Mouse (Mus musculus): Measurements from ENCODE around the gene Bend5. TPM values are rescaled to one million over a fixed set of nuclear protein-coding genes. Genes with fewer than 3 reads are reported as not detected.

Bend5 gene
- polyA plus RNA-seq, 1 experiment from 2014 or later: 37.4 TPM

- no peak overlapping the region for H3K9ac ChIP-seq (ENCODE audit: low read length)
- WGBS: 77% methylated on average over 5 of the region's 5 CpGs
- no peak for DNase-seq (ENCODE audit: low spot score)
- peaks cover 46% of the 10 kb centered on the region for H3K36me3 ChIP-seq (ENCODE audit: control insufficient read depth, insufficient read depth, low read length)
- H3K9me3 ChIP-seq (ENCODE audit: control insufficient read depth, low read length): no peaks in the 10 kb centered on the region
- H3K4me2 ChIP-seq (ENCODE audit: low read length): no peak overlapping the region
- no peak overlapping the region for H3K4me3 ChIP-seq (ENCODE audit: low read depth, low read length)
- no peaks in the 10 kb centered on the region for H3K27me3 ChIP-seq (replicated peaks; ENCODE audit: control insufficient read depth, insufficient read depth, low read length)
- no peak overlapping the region for H3K27ac ChIP-seq (ENCODE audit: low read depth)
- no peak for ATAC-seq (replicated peaks; ENCODE audit: low FRiP score, low TSS enrichment, low read depth)
- H3K4me1 ChIP-seq (replicated peaks; ENCODE audit: control insufficient read depth, insufficient read depth, low read length): no peaks in the 10 kb centered on the region
Measured at GRCm38 (mm10) chr4:111457568-111457967, 42.8 kb downstream of the Bend5 start.

- no peak for DNase-seq (ENCODE audit: low spot score)
- H3K27me3 ChIP-seq (replicated peaks; ENCODE audit: control insufficient read depth, insufficient read depth, low read length): no peaks in the 10 kb centered on the region
- WGBS: 68% methylated on average over 2 of the region's 2 CpGs
- H3K9ac ChIP-seq (ENCODE audit: low read length): no peak overlapping the region
- 0 out of 2 replicates have a peak, but pooled peaks have one; percentile 36 for ATAC-seq (replicated peaks; ENCODE audit: low FRiP score, low TSS enrichment, low read depth)
- H3K4me2 ChIP-seq (ENCODE audit: low read length): no peak overlapping the region
- H3K27ac ChIP-seq (ENCODE audit: low read depth): 0 out of 2 replicates have a peak overlapping the region, but pooled peaks have one; percentile 3
- H3K9me3 ChIP-seq (ENCODE audit: control insufficient read depth, low read length): no peaks in the 10 kb centered on the region
- H3K4me3 ChIP-seq (ENCODE audit: low read depth, low read length): no peak overlapping the region
- 0 out of 2 replicates have a peak, but pooled peaks cover 7% of the 10 kb centered on the region for H3K4me1 ChIP-seq (replicated peaks; ENCODE audit: control insufficient read depth, insufficient read depth, low read length)
- H3K36me3 ChIP-seq (ENCODE audit: control insufficient read depth, insufficient read depth, low read length): no peaks in the 10 kb centered on the region
Measured at GRCm38 (mm10) chr4:111467293-111467773, 52.5 kb downstream of the Bend5 start.

GRCm38 (mm10) chr4:111467796-111468195, 53.0 kb downstream of the Bend5 start:
- ATAC-seq (replicated peaks; ENCODE audit: low FRiP score, low TSS enrichment, low read depth) (no peak), DNase-seq (ENCODE audit: low spot score) (no peak)
- Histone ChIP-seq H3K27me3 (replicated peaks; ENCODE audit: control insufficient read depth, insufficient read depth, low read length) (no peaks in the 10 kb centered on the region), H3K4me1 (replicated peaks; ENCODE audit: control insufficient read depth, insufficient read depth, low read length) (0 out of 2 replicates have a peak, but pooled peaks cover 7% of the 10 kb centered on the region), H3K9me3 (ENCODE audit: control insufficient read depth, low read length) (no peaks in the 10 kb centered on the region), H3K4me2 (ENCODE audit: low read length) (no peak overlapping the region), H3K9ac (ENCODE audit: low read length) (no peak overlapping the region), H3K36me3 (ENCODE audit: control insufficient read depth, insufficient read depth, low read length) (no peaks in the 10 kb centered on the region), H3K4me3 (ENCODE audit: low read depth, low read length) (no peak overlapping the region), H3K27ac (ENCODE audit: low read depth) (no peak overlapping the region)
- 77% methylated on average over 4 of the region's 4 CpGs for WGBS

GRCm38 (mm10) chr4:111469847-111470246, 55.0 kb downstream of the Bend5 start:
- no peak overlapping the region for H3K27ac ChIP-seq (ENCODE audit: low read depth)
- ATAC-seq (replicated peaks; ENCODE audit: low FRiP score, low TSS enrichment, low read depth): no peak
- H3K9ac ChIP-seq (ENCODE audit: low read length): no peak overlapping the region
- DNase-seq (ENCODE audit: low spot score): no peak
- H3K9me3 ChIP-seq (ENCODE audit: control insufficient read depth, low read length): no peaks in the 10 kb centered on the region
- 76% methylated on average over 2 of the region's 2 CpGs for WGBS
- no peak overlapping the region for H3K4me3 ChIP-seq (ENCODE audit: low read depth, low read length)
- H3K4me1 ChIP-seq (replicated peaks; ENCODE audit: control insufficient read depth, insufficient read depth, low read length): 0 out of 2 replicates have a peak, but pooled peaks cover 7% of the 10 kb centered on the region
- H3K36me3 ChIP-seq (ENCODE audit: control insufficient read depth, insufficient read depth, low read length): no peaks in the 10 kb centered on the region
- H3K27me3 ChIP-seq (replicated peaks; ENCODE audit: control insufficient read depth, insufficient read depth, low read length): no peaks in the 10 kb centered on the region
- H3K4me2 ChIP-seq (ENCODE audit: low read length): no peak overlapping the region

GRCm38 (mm10) chr4:111471726-111472125, 56.9 kb downstream of the Bend5 start:
- no peaks in the 10 kb centered on the region for H3K36me3 ChIP-seq (ENCODE audit: control insufficient read depth, insufficient read depth, low read length)
- no peak overlapping the region for H3K4me3 ChIP-seq (ENCODE audit: low read depth, low read length)
- no peak for ATAC-seq (replicated peaks; ENCODE audit: low FRiP score, low TSS enrichment, low read depth)
- H3K27me3 ChIP-seq (replicated peaks; ENCODE audit: control insufficient read depth, insufficient read depth, low read length): no peaks in the 10 kb centered on the region
- 0 out of 2 replicates have a peak, but pooled peaks cover 7% of the 10 kb centered on the region for H3K4me1 ChIP-seq (replicated peaks; ENCODE audit: control insufficient read depth, insufficient read depth, low read length)
- H3K27ac ChIP-seq (ENCODE audit: low read depth): no peak overlapping the region
- H3K9me3 ChIP-seq (ENCODE audit: control insufficient read depth, low read length): no peaks in the 10 kb centered on the region
- no peak for DNase-seq (ENCODE audit: low spot score)
- 68% methylated on average over 3 of the region's 3 CpGs for WGBS
- H3K9ac ChIP-seq (ENCODE audit: low read length): no peak overlapping the region
- H3K4me2 ChIP-seq (ENCODE audit: low read length): no peak overlapping the region

GRCm38 (mm10) chr4:111472511-111472910, 57.7 kb downstream of the Bend5 start:
- WGBS: 74% methylated on average over 3 of the region's 3 CpGs
- DNase-seq (ENCODE audit: low spot score) (no peak), ATAC-seq (replicated peaks; ENCODE audit: low FRiP score, low TSS enrichment, low read depth) (no peak)
- no peaks in the 10 kb centered on the region for H3K27me3 ChIP-seq (replicated peaks; ENCODE audit: control insufficient read depth, insufficient read depth, low read length)
- H3K4me1 ChIP-seq (replicated peaks; ENCODE audit: control insufficient read depth, insufficient read depth, low read length): 0 out of 2 replicates have a peak, but pooled peaks cover 5% of the 10 kb centered on the region
- no peak overlapping the region for H3K27ac ChIP-seq (ENCODE audit: low read depth)
- no peaks in the 10 kb centered on the region for H3K36me3 ChIP-seq (ENCODE audit: control insufficient read depth, insufficient read depth, low read length)
- no peak overlapping the region for H3K4me3 ChIP-seq (ENCODE audit: low read depth, low read length)
- no peak overlapping the region for H3K9ac ChIP-seq (ENCODE audit: low read length)
- H3K4me2 ChIP-seq (ENCODE audit: low read length): no peak overlapping the region
- no peaks in the 10 kb centered on the region for H3K9me3 ChIP-seq (ENCODE audit: control insufficient read depth, low read length)

GRCm38 (mm10) chr4:111473014-111473413, 58.2 kb downstream of the Bend5 start:
- Histone ChIP-seq H3K27me3 (replicated peaks; ENCODE audit: control insufficient read depth, insufficient read depth, low read length) (no peaks in the 10 kb centered on the region), H3K4me1 (replicated peaks; ENCODE audit: control insufficient read depth, insufficient read depth, low read length) (no peaks in the 10 kb centered on the region), H3K9ac (ENCODE audit: low read length) (no peak overlapping the region), H3K4me2 (ENCODE audit: low read length) (no peak overlapping the region), H3K36me3 (ENCODE audit: control insufficient read depth, insufficient read depth, low read length) (no peaks in the 10 kb centered on the region), H3K27ac (ENCODE audit: low read depth) (no peak overlapping the region), H3K9me3 (ENCODE audit: control insufficient read depth, low read length) (no peaks in the 10 kb centered on the region), H3K4me3 (ENCODE audit: low read depth, low read length) (no peak overlapping the region)
- DNase-seq (ENCODE audit: low spot score) (no peak), ATAC-seq (replicated peaks; ENCODE audit: low FRiP score, low TSS enrichment, low read depth) (no peak)
- 60% methylated on average over 1 of the region's 1 CpGs for WGBS

- Histone ChIP-seq H3K9ac (ENCODE audit: low read length) (no peak overlapping the region), H3K27me3 (replicated peaks; ENCODE audit: control insufficient read depth, insufficient read depth, low read length) (no peaks in the 10 kb centered on the region), H3K36me3 (ENCODE audit: control insufficient read depth, insufficient read depth, low read length) (no peaks in the 10 kb centered on the region), H3K9me3 (ENCODE audit: control insufficient read depth, low read length) (no peaks in the 10 kb centered on the region), H3K4me2 (ENCODE audit: low read length) (no peak overlapping the region), H3K4me3 (ENCODE audit: low read depth, low read length) (no peak overlapping the region), H3K4me1 (replicated peaks; ENCODE audit: control insufficient read depth, insufficient read depth, low read length) (no peaks in the 10 kb centered on the region), H3K27ac (ENCODE audit: low read depth) (no peak overlapping the region)
- ATAC-seq (replicated peaks; ENCODE audit: low FRiP score, low TSS enrichment, low read depth) (no peak), DNase-seq (ENCODE audit: low spot score) (no peak)
- 76% methylated on average over 10 of the region's 10 CpGs for WGBS
Measured at GRCm38 (mm10) chr4:111475374-111475971, 60.7 kb downstream of the Bend5 start.

- no peak overlapping the region for H3K4me3 ChIP-seq (ENCODE audit: low read depth, low read length)
- DNase-seq (ENCODE audit: low spot score) (no peak), ATAC-seq (replicated peaks; ENCODE audit: low FRiP score, low TSS enrichment, low read depth) (no peak)
- no peaks in the 10 kb centered on the region for H3K4me1 ChIP-seq (replicated peaks; ENCODE audit: control insufficient read depth, insufficient read depth, low read length)
- no peaks in the 10 kb centered on the region for H3K27me3 ChIP-seq (replicated peaks; ENCODE audit: control insufficient read depth, insufficient read depth, low read length)
- no peak overlapping the region for H3K9ac ChIP-seq (ENCODE audit: low read length)
- no peaks in the 10 kb centered on the region for H3K36me3 ChIP-seq (ENCODE audit: control insufficient read depth, insufficient read depth, low read length)
- H3K9me3 ChIP-seq (ENCODE audit: control insufficient read depth, low read length): no peaks in the 10 kb centered on the region
- no peak overlapping the region for H3K27ac ChIP-seq (ENCODE audit: low read depth)
- 46% methylated on average over 4 of the region's 4 CpGs for WGBS
- no peak overlapping the region for H3K4me2 ChIP-seq (ENCODE audit: low read length)
Measured at GRCm38 (mm10) chr4:111477507-111477906, 62.7 kb downstream of the Bend5 start.
